16 mouse cellular contexts compared by ENCODE assay signal in the genomic region with DNA sequence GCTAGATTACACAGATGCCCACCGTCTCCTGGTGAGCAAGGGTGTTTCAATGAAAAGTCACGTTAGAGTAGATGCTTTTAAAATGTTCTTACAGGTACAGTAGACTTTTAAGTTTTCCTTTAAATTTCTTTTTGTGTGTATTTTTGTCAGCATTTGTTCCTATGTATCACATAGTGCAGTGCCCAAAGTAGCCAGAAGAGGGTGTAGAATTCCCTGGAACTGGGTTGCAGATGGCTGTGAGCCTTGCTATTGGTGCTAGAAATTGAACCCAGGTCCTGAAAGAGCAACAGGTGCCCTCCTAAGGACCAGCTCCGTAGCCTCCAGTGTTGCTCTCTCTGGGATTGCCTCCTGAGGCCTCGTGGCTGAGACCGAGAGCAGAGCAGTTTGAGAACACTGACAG. TPM values are rescaled to one million over a fixed set of nuclear protein-coding genes. Genes with fewer than 3 reads are reported as not detected.
A peak's percentile ranks its signal among the peaks of the same experiment; 100 is the strongest.
DNase-seq lines count a peak whose midpoint lies in the region; ATAC-seq and TF ChIP-seq lines count a peak whose summit lies in the region.
"Had no signal": no experiment of that assay in that cellular context is flagged by ENCODE, and none has a peak within 500 bp of the region (broad histone marks: within the 10 kb centered on the region; RNA-seq: fewer than 3 reads in every experiment).

No protein-coding gene starts in this region.

- peaks cover 25% of the 10 kb centered on the region for H3K36me3 ChIP-seq in intestine, embryonic 15.5 days
- peaks cover 13% of the 10 kb centered on the region for H3K36me3 ChIP-seq in intestine, embryonic 16.5 days (ENCODE audit: control insufficient read depth, insufficient read depth, low read length)
- H3K36me3 ChIP-seq in midbrain, postnatal 0 days (ENCODE audit: insufficient read depth, low read length), result peaks cover 73% of the 10 kb centered on the region
- peaks cover 67% of the 10 kb centered on the region for H3K36me3 ChIP-seq in midbrain, embryonic 15.5 days (replicated peaks)
- peaks cover 87% of the 10 kb centered on the region for H3K36me3 ChIP-seq in embryonic facial prominence, embryonic 14.5 days (ENCODE audit: control insufficient read depth, insufficient read depth, low read length)
- peaks cover 14% of the 10 kb centered on the region; the same call in 1 of the 2 replicates for H3K36me3 ChIP-seq in stomach, postnatal 0 days (ENCODE audit: control insufficient read depth, insufficient read depth, low read length)
- H3K36me3 ChIP-seq in forebrain, embryonic 10.5 days (replicated peaks), result peaks cover 99% of the 10 kb centered on the region

- 0 out of 2 replicates have a peak, but pooled peaks have one; percentile 6 for ATAC-seq in intestine, embryonic 15.5 days
- no peak for ATAC-seq in intestine, embryonic 16.5 days
- ATAC-seq in midbrain, postnatal 0 days (ENCODE audit: low FRiP score), result no peak
- ATAC-seq in midbrain, embryonic 15.5 days (replicated peaks), result no peak
- 0 out of 2 replicates have a peak, but pooled peaks have one; percentile 11 for ATAC-seq in embryonic facial prominence, embryonic 14.5 days (ENCODE audit: low read depth)
- ATAC-seq in stomach, postnatal 0 days (ENCODE audit: low FRiP score, low TSS enrichment), result peak; percentile 30
- ATAC-seq: Patski had no signal

- no peak for DNase-seq in midbrain, postnatal 0 days (ENCODE audit: low spot score)
- DNase-seq in embryonic facial prominence, embryonic 14.5 days (ENCODE audit: low spot score), result no peak
- DNase-seq in stomach, postnatal 0 days (ENCODE audit: low spot score), result peak; percentile 37
- no peak for DNase-seq in urinary bladder, adult 18-20 months (ENCODE audit: low spot score in 2 of 2)
- DNase-seq in forebrain, embryonic 10.5 days (ENCODE audit: extremely low spot score, low spot score), result no peak
- DNase-seq: gastrocnemius, postnatal 36 days; right cerebral cortex, postnatal 14 days; thymus, postnatal 25 days had no signal

- H3K4me3 ChIP-seq in intestine, embryonic 15.5 days (replicated peaks), result no peak overlapping the region
- H3K4me3 ChIP-seq in intestine, embryonic 16.5 days (ENCODE audit: low read length), result no peak overlapping the region
- no peak overlapping the region for H3K4me3 ChIP-seq in midbrain, postnatal 0 days (ENCODE audit: low read depth, low read length)
- no peak overlapping the region for H3K4me3 ChIP-seq in midbrain, embryonic 15.5 days
- no peak overlapping the region for H3K4me3 ChIP-seq in embryonic facial prominence, embryonic 14.5 days (ENCODE audit: low read depth, low read length)
- H3K4me3 ChIP-seq in stomach, postnatal 0 days (ENCODE audit: low read depth, low read length), result no peak overlapping the region
- H3K4me3 ChIP-seq in forebrain, embryonic 10.5 days, result no peak overlapping the region
- H3K4me3 ChIP-seq: embryonic facial prominence, embryonic 13.5 days; hindbrain, embryonic 12.5 days; myocyte had no signal

- H3K9ac ChIP-seq in intestine, embryonic 15.5 days, result no peak overlapping the region
- no peak overlapping the region for H3K9ac ChIP-seq in intestine, embryonic 16.5 days (ENCODE audit: low read depth, low read length)
- H3K9ac ChIP-seq in midbrain, postnatal 0 days (replicated peaks; ENCODE audit: low read length, poor library complexity, severe bottlenecking), result no peak overlapping the region
- H3K9ac ChIP-seq in midbrain, embryonic 15.5 days, result no peak overlapping the region
- H3K9ac ChIP-seq in embryonic facial prominence, embryonic 14.5 days (ENCODE audit: low read depth, low read length), result no peak overlapping the region
- H3K9ac ChIP-seq in stomach, postnatal 0 days (ENCODE audit: low read length), result no peak overlapping the region
- H3K9ac ChIP-seq: embryonic facial prominence, embryonic 13.5 days; hindbrain, embryonic 12.5 days; liver, embryonic 14.5 days had no signal

- peaks cover 5% of the 10 kb centered on the region; the same call in 1 of the 2 replicates for H3K4me1 ChIP-seq in intestine, embryonic 15.5 days (replicated peaks)
- H3K4me1 ChIP-seq in intestine, embryonic 16.5 days (ENCODE audit: control insufficient read depth, insufficient read depth, low read length), result 0 out of 2 replicates have a peak, but pooled peaks cover 4% of the 10 kb centered on the region
- no peaks in the 10 kb centered on the region for H3K4me1 ChIP-seq in midbrain, postnatal 0 days (ENCODE audit: insufficient read depth, low read length)
- H3K4me1 ChIP-seq in midbrain, embryonic 15.5 days, result no peaks in the 10 kb centered on the region
- no peaks in the 10 kb centered on the region for H3K4me1 ChIP-seq in embryonic facial prominence, embryonic 14.5 days (ENCODE audit: control insufficient read depth, insufficient read depth, low read length)
- no peaks in the 10 kb centered on the region for H3K4me1 ChIP-seq in stomach, postnatal 0 days (replicated peaks; ENCODE audit: control insufficient read depth, insufficient read depth)
- H3K4me1 ChIP-seq in forebrain, embryonic 10.5 days, result no peaks in the 10 kb centered on the region
- H3K4me1 ChIP-seq: embryonic facial prominence, embryonic 13.5 days; hindbrain, embryonic 12.5 days had no signal

- no peaks in the 10 kb centered on the region for H3K27me3 ChIP-seq in intestine, embryonic 15.5 days (replicated peaks)
- H3K27me3 ChIP-seq in intestine, embryonic 16.5 days (replicated peaks; ENCODE audit: control insufficient read depth, insufficient read depth, low read length), result no peaks in the 10 kb centered on the region
- no peaks in the 10 kb centered on the region for H3K27me3 ChIP-seq in midbrain, postnatal 0 days (ENCODE audit: insufficient read depth, low read length)
- H3K27me3 ChIP-seq in midbrain, embryonic 15.5 days (replicated peaks), result no peaks in the 10 kb centered on the region
- no peaks in the 10 kb centered on the region for H3K27me3 ChIP-seq in embryonic facial prominence, embryonic 14.5 days (replicated peaks; ENCODE audit: control insufficient read depth, insufficient read depth, low read length)
- H3K27me3 ChIP-seq in stomach, postnatal 0 days (ENCODE audit: control insufficient read depth, insufficient read depth, low read length), result no peaks in the 10 kb centered on the region
- H3K27me3 ChIP-seq in forebrain, embryonic 10.5 days (ENCODE audit: poor library complexity, severe bottlenecking), result no peaks in the 10 kb centered on the region
- H3K27me3 ChIP-seq: embryonic facial prominence, embryonic 13.5 days; hindbrain, embryonic 12.5 days; Patski had no signal

- TF ChIP-seq EP300 in stomach, postnatal 0 days (optimal IDR thresholded peaks at IDR 0.05), result no peak

- H3K4me2 ChIP-seq in intestine, embryonic 15.5 days (replicated peaks), result no peak overlapping the region
- no peak overlapping the region for H3K4me2 ChIP-seq in intestine, embryonic 16.5 days (ENCODE audit: low read depth, low read length)
- H3K4me2 ChIP-seq in midbrain, postnatal 0 days (ENCODE audit: low read depth, low read length, poor library complexity, severe bottlenecking), result no peak overlapping the region
- H3K4me2 ChIP-seq in midbrain, embryonic 15.5 days, result no peak overlapping the region
- no peak overlapping the region for H3K4me2 ChIP-seq in embryonic facial prominence, embryonic 14.5 days (ENCODE audit: low read depth, low read length)
- H3K4me2 ChIP-seq in stomach, postnatal 0 days (replicated peaks; ENCODE audit: low read depth), result no peak overlapping the region
- H3K4me2 ChIP-seq: embryonic facial prominence, embryonic 13.5 days; hindbrain, embryonic 12.5 days had no signal

- H3K27ac ChIP-seq in intestine, embryonic 15.5 days, result no peak overlapping the region
- no peak overlapping the region for H3K27ac ChIP-seq in intestine, embryonic 16.5 days (ENCODE audit: low read length)
- H3K27ac ChIP-seq in midbrain, postnatal 0 days (ENCODE audit: low read depth, low read length), result no peak overlapping the region
- no peak overlapping the region for H3K27ac ChIP-seq in midbrain, embryonic 15.5 days
- no peak overlapping the region for H3K27ac ChIP-seq in embryonic facial prominence, embryonic 14.5 days (replicated peaks; ENCODE audit: low read depth, low read length)
- H3K27ac ChIP-seq in stomach, postnatal 0 days (replicated peaks), result 0 out of 2 replicates have a peak overlapping the region, but pooled peaks have one; percentile 25
- no peak overlapping the region for H3K27ac ChIP-seq in forebrain, embryonic 10.5 days
- H3K27ac ChIP-seq: embryonic facial prominence, embryonic 13.5 days; hindbrain, embryonic 12.5 days; liver, embryonic 14.5 days had no signal

- TF ChIP-seq CTCF in midbrain, postnatal 0 days (IDR thresholded peaks at IDR 0.05), result peak; percentile 57
- peak; percentile 63 for TF ChIP-seq CTCF in stomach, postnatal 0 days (IDR thresholded peaks at IDR 0.05; ENCODE audit: low read depth)

- 73% methylated on average over 5 of the region's 5 CpGs for WGBS in intestine, embryonic 15.5 days
- 72% methylated on average over 5 of the region's 5 CpGs for WGBS in intestine, embryonic 16.5 days
- WGBS in midbrain, postnatal 0 days, result 94% methylated on average over 5 of the region's 5 CpGs
- WGBS in midbrain, embryonic 15.5 days, result 96% methylated on average over 5 of the region's 5 CpGs
- WGBS in embryonic facial prominence, embryonic 14.5 days, result 81% methylated on average over 5 of the region's 5 CpGs
- 55% methylated on average over 5 of the region's 5 CpGs for WGBS in stomach, postnatal 0 days
- WGBS in forebrain, embryonic 10.5 days, result 96% methylated on average over 5 of the region's 5 CpGs

- no peaks in the 10 kb centered on the region for H3K9me3 ChIP-seq in intestine, embryonic 15.5 days
- no peaks in the 10 kb centered on the region for H3K9me3 ChIP-seq in intestine, embryonic 16.5 days (ENCODE audit: control insufficient read depth, low read length)
- H3K9me3 ChIP-seq in midbrain, postnatal 0 days (ENCODE audit: low read length), result no peaks in the 10 kb centered on the region
- no peaks in the 10 kb centered on the region for H3K9me3 ChIP-seq in midbrain, embryonic 15.5 days
- H3K9me3 ChIP-seq in embryonic facial prominence, embryonic 14.5 days (ENCODE audit: control insufficient read depth, low read length), result no peaks in the 10 kb centered on the region
- H3K9me3 ChIP-seq in stomach, postnatal 0 days (ENCODE audit: control insufficient read depth, low read length), result no peaks in the 10 kb centered on the region
- no peaks in the 10 kb centered on the region for H3K9me3 ChIP-seq in forebrain, embryonic 10.5 days
- H3K9me3 ChIP-seq: embryonic facial prominence, embryonic 13.5 days; hindbrain, embryonic 12.5 days had no signal

RNA-seq across cellular contexts. Expression of a gene that starts 39.1 kb away (rescaled TPM):
- 41.5 and 44.5 TPM in 2 replicates for polyA plus RNA-seq in intestine, embryonic 15.5 days (2015; fragmentation: Nextera tagmentation; extraction: Ambion mirVana)
- 32.7 and 36.4 TPM in 2 replicates for polyA plus RNA-seq in intestine, embryonic 16.5 days (2015; fragmentation: Nextera tagmentation; extraction: Ambion mirVana)
- total RNA-seq in midbrain, postnatal 0 days (2014; rRNA removed), result 7.6 and 15.8 TPM in 2 replicates
- 8.3 and 9.8 TPM in 2 replicates for polyA plus RNA-seq in midbrain, postnatal 0 days (2015; fragmentation: Nextera tagmentation; extraction: Ambion mirVana)
- 16.0 TPM in 2 replicates for polyA plus RNA-seq in midbrain, embryonic 15.5 days (2015; fragmentation: Nextera tagmentation; extraction: Ambion mirVana)
- 33.3 and 33.5 TPM in 2 replicates for polyA plus RNA-seq in embryonic facial prominence, embryonic 14.5 days (2014; fragmentation: Nextera tagmentation; extraction: Ambion mirVana)
- polyA plus RNA-seq in stomach, postnatal 0 days (2015; fragmentation: Nextera tagmentation; extraction: Ambion mirVana), result 27.3 and 27.7 TPM in 2 replicates
- 41.4 and 42.7 TPM in 2 replicates for polyA plus RNA-seq in forebrain, embryonic 10.5 days (2016; fragmentation: Nextera tagmentation; extraction: Ambion mirVana)

Comparison
In these comparisons a context has a peak if more than half of its experiments do, and no peak if none do; other contexts are left out.
1. ATAC-seq: peak in intestine, embryonic 15.5 days (single experiment), embryonic facial prominence, embryonic 14.5 days (single experiment) and stomach, postnatal 0 days (single experiment); none in intestine, embryonic 16.5 days (single experiment), midbrain, postnatal 0 days (single experiment) and midbrain, embryonic 15.5 days (single experiment).